Mouse (Mus musculus) liver, adult 10 weeks (tissue): Measurements from ENCODE around the gene Hist2h2ab. TPM values are rescaled to one million over a fixed set of nuclear protein-coding genes. Genes with fewer than 3 reads are reported as not detected.

ENCODE experiments used
- polyA plus RNA-seq: library from polyadenylated mRNA; stranded (reverse); fragments of 350-450 nt; fragmentation: Illumina TruSeq; extraction: RNeasy Lipid Tissue Mini Kit (QIAGEN cat#74804); gene quantifications from one replicate; pipeline ENCODE4 v1.2.3, GENCODE M21; 2014; ENCODE audit warnings: low read depth, low replicate concordance

The Hist2h2ab gene
- polyA plus RNA-seq: not detected

DNA sequence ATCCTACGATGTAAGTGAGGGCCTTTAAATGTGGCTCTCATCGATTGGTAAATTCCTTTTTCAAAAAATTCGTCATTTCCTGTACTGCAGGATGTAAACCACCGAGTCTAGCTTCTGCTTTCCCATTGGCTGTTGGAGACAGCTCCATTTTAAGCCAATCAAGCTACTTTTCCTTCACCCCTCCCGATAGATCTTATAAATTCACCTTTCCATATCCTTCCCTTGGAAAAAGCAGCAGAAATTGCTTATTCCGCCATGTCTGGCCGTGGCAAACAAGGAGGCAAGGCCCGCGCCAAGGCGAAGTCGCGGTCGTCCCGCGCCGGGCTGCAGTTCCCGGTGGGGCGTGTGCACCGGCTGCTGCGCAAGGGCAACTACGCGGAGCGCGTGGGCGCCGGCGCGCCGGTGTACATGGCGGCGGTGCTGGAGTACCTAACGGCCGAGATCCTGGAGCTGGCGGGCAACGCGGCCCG, at the start of gene Hist2h2ab, which contains the start of gene Bola1:
Gene Hist2h2ab, plus strand, starts transcription at position 205 of the 470 bp plus-strand sequence.
Gene Bola1, minus strand, starts transcription at position 49 of the 470 bp plus-strand sequence.

DNA sequence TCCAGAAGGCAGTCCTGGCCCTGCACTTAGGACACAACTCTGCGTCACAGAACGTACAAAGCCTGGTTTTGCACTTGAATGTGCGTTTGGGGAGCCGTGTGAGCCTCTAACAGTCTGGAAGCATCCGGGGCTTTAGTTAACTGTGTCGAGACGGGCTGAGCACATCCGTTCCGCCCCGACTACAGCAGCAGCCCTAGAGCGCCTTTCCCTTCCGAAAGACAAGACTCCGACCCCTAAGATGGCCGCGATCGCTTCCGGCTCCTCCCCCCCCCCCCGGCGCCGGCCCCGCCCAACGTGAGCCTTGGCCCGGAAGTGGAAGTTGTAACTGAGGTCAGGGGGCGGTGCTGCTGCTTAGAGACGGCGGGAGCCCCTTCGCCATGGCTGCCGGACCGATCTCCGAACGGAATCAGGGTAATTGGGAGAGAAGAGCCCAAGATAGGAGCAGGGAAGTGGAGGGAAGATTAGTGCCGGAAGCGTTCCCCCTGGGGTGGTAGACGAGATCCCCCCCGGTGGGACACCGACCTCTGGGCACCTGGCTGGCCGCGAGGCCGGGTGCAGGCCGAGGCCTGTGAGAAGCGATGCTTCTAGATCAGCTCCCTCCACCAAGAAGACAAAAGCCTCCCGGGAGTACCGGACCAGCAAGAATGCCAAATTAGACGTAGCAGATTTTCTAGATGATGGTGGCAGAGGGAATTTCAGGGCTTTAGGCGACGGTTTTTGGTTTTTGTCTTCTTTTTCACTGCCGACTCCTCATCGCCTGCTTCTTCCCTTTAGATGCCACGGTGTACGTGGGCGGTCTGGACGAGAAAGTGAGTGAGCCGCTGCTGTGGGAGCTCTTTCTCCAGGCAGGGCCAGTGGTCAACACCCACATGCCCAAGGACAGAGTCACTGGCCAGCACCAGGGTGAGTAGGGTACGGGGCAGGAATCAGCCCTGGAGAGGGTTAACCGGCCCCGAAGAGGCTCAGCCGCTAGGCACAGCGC, 47.2 kb upstream of the Hist2h2ab start, which contains the start of gene Sf3b4:
Gene Sf3b4, plus strand, starts transcription at position 136 of the 982 bp plus-strand sequence.

DNA sequence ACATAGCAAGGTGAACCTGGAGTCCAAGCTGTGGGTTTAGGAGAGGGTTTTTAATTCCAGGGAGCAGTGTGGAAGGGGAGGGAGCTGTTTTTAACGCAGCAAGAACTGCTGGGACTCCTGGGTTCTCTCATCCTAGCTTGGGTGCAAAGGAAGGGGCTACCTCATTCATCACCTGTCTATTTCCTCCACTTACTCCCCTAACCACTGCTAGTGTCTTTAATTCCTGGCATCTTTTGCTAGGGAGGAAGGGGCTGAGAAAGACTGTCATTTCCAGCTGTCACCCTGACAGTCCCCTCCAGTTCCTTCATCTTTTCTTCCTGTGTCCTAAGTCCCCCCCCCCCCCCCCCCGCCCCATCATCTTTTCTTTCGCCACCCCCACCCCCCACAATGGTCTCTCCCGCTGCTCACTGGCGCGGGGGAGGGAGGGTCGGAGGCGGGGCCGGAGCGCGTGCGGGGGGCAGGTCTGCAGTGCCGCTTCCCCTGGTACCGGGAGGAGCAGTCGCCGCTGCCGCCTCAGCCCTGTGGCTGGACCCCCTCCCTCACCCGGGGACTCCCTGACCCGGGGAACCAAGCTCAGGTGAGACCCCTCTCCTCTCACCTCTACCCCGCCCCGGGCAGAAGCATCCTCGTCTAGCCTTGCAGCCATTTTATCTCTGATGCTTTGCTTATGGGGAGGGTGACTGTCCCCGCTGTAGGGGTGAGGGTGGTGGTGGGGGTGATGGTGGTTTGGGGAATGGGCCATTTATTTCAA, 38.8 kb upstream of the Hist2h2ab start, which contains the start of gene Sv2a:
Gene Sv2a, plus strand, starts transcription at position 425 of the 751 bp plus-strand sequence.

DNA sequence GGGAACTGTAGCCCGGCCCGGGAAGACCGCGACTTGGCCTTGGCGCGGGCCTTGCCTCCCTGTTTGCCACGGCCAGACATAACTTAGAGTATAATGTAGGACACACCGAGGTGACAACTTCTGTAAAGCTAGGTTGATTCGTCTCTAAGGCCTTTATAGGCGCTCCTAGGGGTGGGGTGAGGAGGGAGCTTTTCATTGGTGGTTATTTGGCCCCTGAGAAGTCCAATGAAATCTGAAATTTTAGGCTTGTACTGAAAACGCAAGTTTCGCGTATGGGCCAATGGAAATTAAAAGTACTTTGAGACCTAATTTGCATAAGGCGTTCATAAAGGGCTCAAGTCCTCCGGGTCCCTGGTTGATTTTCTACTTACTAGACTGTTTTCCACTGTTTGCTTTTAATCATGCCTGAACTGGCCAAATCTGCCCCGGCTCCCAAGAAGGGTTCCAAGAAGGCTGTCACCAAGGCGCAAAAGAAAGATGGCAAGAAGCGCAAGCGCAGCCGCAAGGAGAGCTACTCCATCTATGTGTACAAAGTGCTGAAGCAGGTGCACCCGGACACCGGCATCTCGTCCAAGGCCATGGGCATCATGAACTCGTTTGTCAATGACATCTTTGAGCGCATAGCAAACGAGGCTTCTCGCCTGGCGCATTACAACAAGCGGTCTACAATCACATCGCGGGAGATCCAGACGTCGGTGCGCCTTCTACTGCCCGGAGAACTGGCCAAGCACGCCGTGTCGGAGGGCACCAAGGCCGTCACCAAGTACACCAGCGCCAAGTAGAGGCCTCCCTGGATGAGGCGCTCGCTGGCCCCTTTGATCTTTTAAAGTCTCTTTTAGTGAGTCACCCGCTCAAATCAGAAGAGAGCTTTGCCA, 1.3 kb downstream of the Hist2h2ab start, which contains the start of the genes Hist2h2ac and Hist2h2be:
Gene Hist2h2ac, minus strand, starts transcription at position 116 of the 875 bp plus-strand sequence.
Gene Hist2h2be, plus strand, starts transcription at position 355 of the 875 bp plus-strand sequence.

DNA sequence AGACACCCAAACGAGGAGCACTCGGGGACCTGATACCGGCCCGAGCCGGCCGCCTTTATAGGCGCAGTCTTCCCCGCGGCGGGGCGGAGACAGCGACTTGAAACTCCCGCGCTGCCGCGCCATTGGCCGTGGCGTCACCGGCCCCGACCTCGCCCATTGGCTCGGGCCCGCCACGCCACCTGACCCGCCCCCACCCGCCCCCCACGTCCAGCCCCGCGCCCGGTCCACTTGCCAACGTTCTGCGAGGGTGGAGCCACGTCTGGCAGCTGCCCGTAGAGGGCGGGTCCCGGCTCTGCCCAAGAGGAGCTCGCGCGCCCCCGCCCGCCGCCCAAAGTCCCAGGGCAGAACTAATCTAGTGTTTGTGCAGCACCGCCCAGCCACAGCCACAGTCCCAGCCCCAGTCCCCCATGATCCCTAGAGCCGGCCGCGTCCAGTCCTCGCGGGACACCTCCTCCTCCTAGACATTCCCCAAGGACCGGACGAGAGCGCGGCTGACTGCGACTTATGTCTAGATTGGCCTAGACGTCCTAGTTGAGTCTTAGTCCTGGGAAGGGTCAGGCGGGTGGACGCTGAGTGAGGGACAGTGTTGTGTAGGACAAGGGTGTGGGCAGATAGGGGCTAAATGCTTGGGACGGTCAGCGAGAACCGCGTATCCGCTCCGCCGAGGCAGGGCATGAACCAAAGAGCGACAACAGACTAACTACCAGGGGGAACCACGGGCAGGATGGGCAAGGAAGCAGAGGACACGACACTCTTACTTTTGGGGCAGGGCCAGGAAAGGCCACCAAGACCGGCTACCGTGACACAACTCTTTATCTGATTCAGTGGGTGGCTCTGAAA, 19.5 kb downstream of the Hist2h2ab start, which contains the start of gene Hist2h3c2:
Gene Hist2h3c2, minus strand, starts transcription at position 174 of the 840 bp plus-strand sequence.

DNA sequence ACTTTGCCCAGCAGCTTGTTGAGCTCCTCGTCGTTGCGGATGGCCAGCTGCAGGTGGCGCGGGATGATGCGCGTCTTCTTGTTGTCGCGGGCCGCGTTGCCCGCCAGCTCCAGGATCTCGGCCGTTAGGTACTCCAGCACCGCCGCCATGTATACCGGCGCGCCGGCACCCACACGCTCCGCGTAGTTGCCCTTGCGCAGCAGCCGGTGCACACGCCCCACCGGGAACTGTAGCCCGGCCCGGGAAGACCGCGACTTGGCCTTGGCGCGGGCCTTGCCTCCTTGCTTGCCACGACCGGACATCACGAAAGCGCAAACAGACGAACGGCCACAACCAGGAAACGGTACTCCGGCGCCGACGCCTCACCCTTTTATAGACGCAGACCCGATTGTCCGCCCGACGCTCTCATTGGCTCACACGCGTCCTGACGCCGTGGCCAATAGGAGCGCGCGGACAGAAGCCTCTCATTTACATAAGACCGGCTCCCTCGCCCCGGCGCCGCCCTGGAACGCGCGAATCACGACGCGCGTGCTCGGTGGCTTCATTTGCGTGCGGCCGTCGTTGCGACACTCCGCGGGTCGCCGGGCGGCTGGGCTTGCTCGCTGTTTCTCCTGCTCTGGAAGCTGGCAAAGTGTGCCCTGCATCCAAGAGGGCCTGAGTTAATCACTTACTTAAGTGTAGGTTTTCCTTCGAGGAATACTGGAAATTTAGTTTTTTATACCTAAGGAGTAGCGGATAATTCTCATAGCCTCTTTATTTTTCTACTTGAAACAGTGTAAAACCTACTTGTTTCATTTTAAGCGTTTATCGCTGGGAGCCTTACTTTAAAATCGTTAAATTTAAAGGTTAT, 20.5 kb downstream of the Hist2h2ab start, which contains the start of gene Hist2h2aa2:
Gene Hist2h2aa2, minus strand, starts transcription at position 328 of the 850 bp plus-strand sequence.

DNA sequence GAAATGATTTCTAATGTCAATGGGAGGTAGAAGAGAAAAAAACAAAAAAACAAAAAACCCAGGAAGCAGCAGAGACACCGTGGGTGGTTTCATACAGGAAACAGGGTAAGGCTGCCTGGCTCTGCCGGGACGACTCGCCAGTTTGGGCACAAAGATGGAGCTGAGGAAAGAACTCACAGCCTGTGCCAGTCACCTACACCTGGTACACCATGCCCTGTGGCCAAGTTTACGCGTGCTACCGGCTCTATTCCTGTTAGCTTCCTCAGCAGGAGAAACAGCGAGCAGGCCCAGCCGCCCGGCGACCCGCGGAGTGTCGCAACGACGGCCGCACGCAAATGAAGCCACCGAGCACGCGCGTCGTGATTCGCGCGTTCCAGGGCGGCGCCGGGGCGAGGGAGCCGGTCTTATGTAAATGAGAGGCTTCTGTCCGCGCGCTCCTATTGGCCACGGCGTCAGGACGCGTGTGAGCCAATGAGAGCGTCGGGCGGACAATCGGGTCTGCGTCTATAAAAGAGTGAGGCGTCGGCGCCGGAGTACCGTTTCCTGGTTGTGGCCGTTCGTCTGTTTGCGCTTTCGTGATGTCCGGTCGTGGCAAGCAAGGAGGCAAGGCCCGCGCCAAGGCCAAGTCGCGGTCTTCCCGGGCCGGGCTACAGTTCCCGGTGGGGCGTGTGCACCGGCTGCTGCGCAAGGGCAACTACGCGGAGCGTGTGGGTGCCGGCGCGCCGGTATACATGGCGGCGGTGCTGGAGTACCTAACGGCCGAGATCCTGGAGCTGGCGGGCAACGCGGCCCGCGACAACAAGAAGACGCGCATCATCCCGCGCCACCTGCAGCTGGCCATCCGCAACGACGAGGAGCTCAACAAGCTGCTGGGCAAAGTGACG, 25.6 kb downstream of the Hist2h2ab start, which contains the start of gene Hist2h2aa1:
Gene Hist2h2aa1, plus strand, starts transcription at position 495 of the 884 bp plus-strand sequence.

DNA sequence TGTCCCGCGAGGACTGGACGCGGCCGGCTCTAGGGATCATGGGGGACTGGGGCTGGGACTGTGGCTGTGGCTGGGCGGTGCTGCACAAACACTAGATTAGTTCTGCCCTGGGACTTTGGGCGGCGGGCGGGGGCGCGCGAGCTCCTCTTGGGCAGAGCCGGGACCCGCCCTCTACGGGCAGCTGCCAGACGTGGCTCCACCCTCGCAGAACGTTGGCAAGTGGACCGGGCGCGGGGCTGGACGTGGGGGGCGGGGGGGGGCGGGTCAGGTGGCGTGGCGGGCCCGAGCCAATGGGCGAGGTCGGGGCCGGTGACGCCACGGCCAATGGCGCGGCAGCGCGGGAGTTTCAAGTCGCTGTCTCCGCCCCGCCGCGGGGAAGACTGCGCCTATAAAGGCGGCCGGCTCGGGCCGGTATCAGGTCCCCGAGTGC, 26.8 kb downstream of the Hist2h2ab start, which contains the start of gene Hist2h3c1:
Gene Hist2h3c1, plus strand, starts transcription at position 259 of the 430 bp plus-strand sequence.

DNA sequence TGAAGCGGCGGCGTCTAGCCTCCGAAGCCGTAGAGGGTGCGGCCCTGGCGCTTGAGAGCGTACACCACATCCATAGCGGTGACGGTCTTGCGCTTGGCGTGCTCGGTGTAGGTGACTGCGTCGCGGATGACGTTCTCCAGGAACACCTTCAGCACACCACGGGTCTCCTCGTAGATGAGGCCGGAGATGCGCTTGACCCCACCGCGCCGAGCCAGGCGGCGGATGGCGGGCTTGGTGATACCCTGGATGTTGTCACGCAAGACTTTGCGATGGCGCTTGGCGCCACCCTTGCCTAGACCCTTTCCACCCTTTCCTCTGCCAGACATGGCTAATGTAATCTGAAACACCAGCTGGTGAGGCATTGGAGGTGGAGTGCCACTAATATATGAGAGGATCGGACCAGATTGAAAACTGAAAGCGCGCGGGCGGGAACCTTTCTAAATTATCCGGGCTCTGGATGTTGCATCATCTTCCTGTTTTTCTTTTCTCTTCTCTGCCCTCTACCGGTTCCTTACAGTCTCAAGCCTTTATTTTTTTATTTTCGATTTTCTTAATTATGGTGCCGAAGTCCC, 43.4 kb downstream of the Hist2h2ab start, which contains the start of gene Hist2h4:
Gene Hist2h4, minus strand, starts transcription at position 333 of the 572 bp plus-strand sequence.

DNA sequence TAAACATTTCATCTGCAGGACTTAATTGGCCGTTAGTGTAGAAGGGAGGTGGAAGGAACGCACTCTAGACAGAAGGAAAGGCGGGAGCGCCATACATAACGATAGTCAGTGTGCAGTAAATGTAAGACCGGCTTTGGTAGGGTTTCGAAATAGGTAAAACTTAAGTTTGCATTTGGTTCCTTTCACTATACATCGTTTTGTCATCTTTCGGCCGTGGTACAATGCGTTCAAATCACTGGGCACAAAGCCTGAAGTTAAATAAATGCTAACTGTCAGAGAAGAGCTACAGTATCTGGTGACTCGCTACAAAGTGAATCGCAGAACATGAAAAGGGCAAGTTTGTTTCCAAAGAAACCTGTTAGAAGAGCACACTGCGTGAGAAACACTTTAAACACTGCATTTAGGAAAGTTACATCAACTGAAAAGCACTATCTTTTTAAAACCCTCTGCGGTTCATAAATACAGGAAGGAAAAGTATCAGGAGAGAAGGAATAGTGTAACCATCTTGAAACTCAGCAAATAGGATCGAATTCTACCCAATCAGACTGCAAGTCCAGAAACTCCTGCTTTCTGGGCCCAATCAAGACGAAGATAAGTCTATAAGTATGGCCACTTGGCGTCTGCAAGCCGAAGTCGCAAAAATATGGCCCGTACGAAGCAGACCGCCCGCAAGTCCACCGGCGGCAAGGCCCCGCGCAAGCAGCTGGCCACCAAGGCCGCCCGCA, 48.5 kb downstream of the Hist2h2ab start, which contains the start of gene Hist2h3b:
Gene Hist2h3b, plus strand, starts transcription at position 604 of the 725 bp plus-strand sequence.

Other genes starting within 250 kb of the Hist2h2ab start
- 1.3 TPM for gene Plekho1, start 223.9 kb upstream of the Hist2h2ab start, polyA plus RNA-seq
- 18.5 TPM for gene Vps45, start 161.4 kb upstream of the Hist2h2ab start, polyA plus RNA-seq
- 9.9 TPM for gene Otud7b, start 115.3 kb upstream of the Hist2h2ab start, polyA plus RNA-seq
- gene Mtmr11, start 57.9 kb upstream of the Hist2h2ab start, polyA plus RNA-seq: 1.4 TPM
- 4.1 TPM for gene Sf3b4, start 47.5 kb upstream of the Hist2h2ab start, polyA plus RNA-seq
- not detected for gene Sv2a, start 38.7 kb upstream of the Hist2h2ab start, polyA plus RNA-seq
- gene Bola1, start 156 bp upstream of the Hist2h2ab start, polyA plus RNA-seq: 3.3 TPM
- not detected for gene Hist2h2ac, start 1.0 kb downstream of the Hist2h2ab start, polyA plus RNA-seq
- gene Hist2h2be, start 1.3 kb downstream of the Hist2h2ab start, polyA plus RNA-seq: 2.7 TPM
- 2.9 TPM for gene Hist2h3c2, start 19.3 kb downstream of the Hist2h2ab start, polyA plus RNA-seq
- gene Hist2h2aa2, start 20.4 kb downstream of the Hist2h2ab start, polyA plus RNA-seq: not detected
- gene Hist2h2aa1, start 25.6 kb downstream of the Hist2h2ab start, polyA plus RNA-seq: not detected
- gene Hist2h3c1, start 26.8 kb downstream of the Hist2h2ab start, polyA plus RNA-seq: 21.3 TPM
- 0.48 TPM for gene Hist2h4, start 43.4 kb downstream of the Hist2h2ab start, polyA plus RNA-seq
- not detected for gene Hist2h3b, start 48.8 kb downstream of the Hist2h2ab start, polyA plus RNA-seq
- not detected for gene Hist2h2bb, start 49.9 kb downstream of the Hist2h2ab start, polyA plus RNA-seq
- gene Fcgr1, start 74.1 kb downstream of the Hist2h2ab start, polyA plus RNA-seq: 1.2 TPM
- gene BC107364, start 232.4 kb downstream of the Hist2h2ab start, polyA plus RNA-seq: not detected